Mouse (Mus musculus) liver, embryonic 15.5 days (tissue): ENCODE data around the gene Sipa1l3. TPM values are rescaled to one million over a fixed set of nuclear protein-coding genes. Genes with fewer than 3 reads are reported as not detected.

Experiments
- ATAC-seq: fragments of 200-750 bp; cut with Nextera tagmentation; 2 replicates; pipeline ENCODE4 v1.8.0; 2017; ENCODE audit warnings: moderate number of reproducible peaks, mild to moderate bottlenecking, moderate library complexity; ENCODE audit not compliant: insufficient read depth
- H3K27ac ChIP-seq: fragments of 300-500 bp; sonication (generic); replicated peaks from 2 replicates; pipeline ENCODE4 v1.5.1; 2015; ENCODE audit warnings: mild to moderate bottlenecking, inconsistent platforms
- H3K27me3 ChIP-seq: fragments of 300-500 bp; sonication (generic); 2 replicates; pipeline ENCODE4 v1.6.1; 2015; ENCODE audit warnings: mild to moderate bottlenecking, inconsistent platforms
- H3K36me3 ChIP-seq: fragments of 300-500 bp; sonication (generic); replicated peaks from 2 replicates; pipeline ENCODE4 v1.6.1; 2015; ENCODE audit warnings: moderate library complexity, mild to moderate bottlenecking, inconsistent platforms
- H3K4me1 ChIP-seq: fragments of 300-500 bp; sonication (generic); replicated peaks from 2 replicates; pipeline ENCODE4 v1.6.1; 2015; ENCODE audit warnings: inconsistent platforms
- H3K4me2 ChIP-seq: fragments of 300-500 bp; sonication (generic); 2 replicates; pipeline ENCODE4 v1.6.1; 2015; ENCODE audit warnings: moderate library complexity, mild to moderate bottlenecking, inconsistent platforms
- H3K4me3 ChIP-seq: fragments of 300-500 bp; sonication (generic); replicated peaks from 2 replicates; pipeline ENCODE4 v1.5.1; 2015; ENCODE audit warnings: mild to moderate bottlenecking, inconsistent platforms
- H3K9ac ChIP-seq: fragments of 300-500 bp; sonication (generic); 2 replicates; pipeline ENCODE4 v1.6.1; 2015; ENCODE audit warnings: moderate library complexity, mild to moderate bottlenecking, inconsistent platforms
- H3K9me3 ChIP-seq: fragments of 300-500 bp; sonication (generic); replicated peaks from 2 replicates; pipeline ENCODE4 v1.6.1; 2016; ENCODE audit warnings: inconsistent platforms
- WGBS: fragments of 180-500 bp; shearing (Covaris S2); methylation state at CpG from one replicate; pipeline ENCODE4 v1.1.7; 2015; ENCODE audit warnings: mixed read lengths; ENCODE audit not compliant: insufficient replicate concordance; 5-methylcytosine and 5-hydroxymethylcytosine counted together
- polyA plus RNA-seq: library from polyadenylated mRNA; unstranded; fragments of >200 nt; fragmentation: Nextera tagmentation; extraction: Ambion mirVana; gene quantifications from 2 replicates; pipeline ENCODE4 v1.2.1, GENCODE M21; 2015

The Sipa1l3 gene
- polyA plus RNA-seq, 1 experiment from 2014 or later: 2.6 TPM

- ATAC-seq: no peak
Observed at GRCm38 (mm10) chr7:29302641-29303040, 215.8 kb downstream of the Sipa1l3 start.

GRCm38 (mm10) chr7:29301127-29301566, 217.3 kb downstream of the Sipa1l3 start:
- Histone ChIP-seq H3K4me3 (no peak overlapping the region), H3K27ac (no peak overlapping the region), H3K4me2 (no peak overlapping the region), H3K27me3 (peaks cover 48% of the 10 kb centered on the region), H3K4me1 (peaks cover 16% of the 10 kb centered on the region), H3K36me3 (no peaks in the 10 kb centered on the region), H3K9ac (no peak overlapping the region), H3K9me3 (no peaks in the 10 kb centered on the region)
- 4% methylated on average over 7 of the region's 7 CpGs for WGBS
- no peak for ATAC-seq

More at GRCm38 (mm10) chr7:29302641-29303040, 215.8 kb downstream of the Sipa1l3 start:
- H3K4me2 ChIP-seq: no peak overlapping the region
- H3K4me3 ChIP-seq: no peak overlapping the region
- no peak overlapping the region for H3K27ac ChIP-seq
- no peak overlapping the region for H3K9ac ChIP-seq
- 50% methylated on average over 7 of the region's 7 CpGs for WGBS
- H3K27me3 ChIP-seq: peaks cover 63% of the 10 kb centered on the region
- H3K4me1 ChIP-seq: peaks cover 26% of the 10 kb centered on the region
- H3K36me3 ChIP-seq: no peaks in the 10 kb centered on the region
- no peaks in the 10 kb centered on the region for H3K9me3 ChIP-seq

- H3K4me2 ChIP-seq: no peak overlapping the region
- WGBS: 10% methylated on average over 10 of the region's 10 CpGs
- H3K27ac ChIP-seq: no peak overlapping the region
- H3K9ac ChIP-seq: no peak overlapping the region
- no peaks in the 10 kb centered on the region for H3K9me3 ChIP-seq
- ATAC-seq: no peak
- peaks cover 7% of the 10 kb centered on the region for H3K27me3 ChIP-seq
- no peaks in the 10 kb centered on the region for H3K36me3 ChIP-seq
- no peak overlapping the region for H3K4me3 ChIP-seq
- H3K4me1 ChIP-seq: peaks cover 14% of the 10 kb centered on the region
Observed at GRCm38 (mm10) chr7:29296998-29297397, 221.4 kb downstream of the Sipa1l3 start.

GRCm38 (mm10) chr7:29295861-29296647, 222.4 kb downstream of the Sipa1l3 start:
- WGBS: 63% methylated on average over 24 of the region's 24 CpGs
- no peaks in the 10 kb centered on the region for H3K36me3 ChIP-seq
- H3K4me2 ChIP-seq: no peak overlapping the region
- no peaks in the 10 kb centered on the region for H3K9me3 ChIP-seq
- H3K27ac ChIP-seq: no peak overlapping the region
- no peaks in the 10 kb centered on the region; the same call in none of the 2 replicates for H3K27me3 ChIP-seq
- peaks cover 16% of the 10 kb centered on the region; the same call in 1 of the 2 replicates for H3K4me1 ChIP-seq
- H3K4me3 ChIP-seq: no peak overlapping the region
- H3K9ac ChIP-seq: no peak overlapping the region
- ATAC-seq: no peak

GRCm38 (mm10) chr7:29294111-29294761, 224.2 kb downstream of the Sipa1l3 start:
- Histone ChIP-seq H3K9ac (no peak overlapping the region), H3K4me2 (no peak overlapping the region), H3K36me3 (no peaks in the 10 kb centered on the region), H3K9me3 (no peaks in the 10 kb centered on the region), H3K27ac (no peak overlapping the region), H3K4me1 (peaks cover 19% of the 10 kb centered on the region), H3K27me3 (peaks cover 16% of the 10 kb centered on the region), H3K4me3 (no peak overlapping the region)
- 54% methylated on average over 13 of the region's 13 CpGs for WGBS
- ATAC-seq: no peak

- no peaks in the 10 kb centered on the region for H3K9me3 ChIP-seq
- H3K9ac ChIP-seq: no peak overlapping the region
- no peaks in the 10 kb centered on the region for H3K36me3 ChIP-seq
- no peak overlapping the region for H3K4me3 ChIP-seq
- H3K27me3 ChIP-seq: peaks cover 21% of the 10 kb centered on the region
- no peak for ATAC-seq
- peaks cover 26% of the 10 kb centered on the region for H3K4me1 ChIP-seq
- H3K27ac ChIP-seq: no peak overlapping the region
- WGBS: 53% methylated on average over 19 of the region's 19 CpGs
- no peak overlapping the region for H3K4me2 ChIP-seq
Observed at GRCm38 (mm10) chr7:29293131-29294065, 225.0 kb downstream of the Sipa1l3 start.

- no peaks in the 10 kb centered on the region for H3K9me3 ChIP-seq
- no peak overlapping the region for H3K9ac ChIP-seq
- no peak overlapping the region for H3K4me2 ChIP-seq
- H3K4me3 ChIP-seq: no peak overlapping the region
- no peaks in the 10 kb centered on the region for H3K36me3 ChIP-seq
- peaks cover 26% of the 10 kb centered on the region for H3K4me1 ChIP-seq
- 29% methylated on average over 8 of the region's 8 CpGs for WGBS
- no peak for ATAC-seq
- no peak overlapping the region for H3K27ac ChIP-seq
- peaks cover 21% of the 10 kb centered on the region for H3K27me3 ChIP-seq
Observed at GRCm38 (mm10) chr7:29292458-29293098, 225.9 kb downstream of the Sipa1l3 start.

- Histone ChIP-seq H3K36me3 (no peaks in the 10 kb centered on the region), H3K27ac (no peak overlapping the region), H3K4me2 (no peak overlapping the region), H3K4me1 (peaks cover 26% of the 10 kb centered on the region), H3K9me3 (no peaks in the 10 kb centered on the region), H3K27me3 (peaks cover 26% of the 10 kb centered on the region), H3K4me3 (no peak overlapping the region), H3K9ac (no peak overlapping the region)
- 29% methylated on average over 7 of the region's 7 CpGs for WGBS
- no peak for ATAC-seq
Observed at GRCm38 (mm10) chr7:29291616-29292457, 226.6 kb downstream of the Sipa1l3 start.

GRCm38 (mm10) chr7:29290691-29291485, 227.6 kb downstream of the Sipa1l3 start:
- Histone ChIP-seq H3K4me2 (no peak overlapping the region), H3K27me3 (peaks cover 26% of the 10 kb centered on the region), H3K9ac (no peak overlapping the region), H3K9me3 (no peaks in the 10 kb centered on the region), H3K27ac (no peak overlapping the region), H3K4me1 (peaks cover 26% of the 10 kb centered on the region), H3K4me3 (no peak overlapping the region), H3K36me3 (no peaks in the 10 kb centered on the region)
- 55% methylated on average over 11 of the region's 11 CpGs for WGBS
- ATAC-seq: no peak
